Mouse (Mus musculus): ENCODE measurements around the gene Ralbp1.

The Ralbp1 gene

GRCm38 (mm10) chr17:65799353-65799752 lies 86.2 kb downstream of the Ralbp1 start:
- no peak for DNase-seq (ENCODE audit: low spot score in 2 of 2)

- DNase-seq (ENCODE audit: low spot score in 2 of 2), result no peak
Measured at GRCm38 (mm10) chr17:65798446-65798845, 87.2 kb downstream of the Ralbp1 start.

All from frontal cortex, postnatal 36 days (tissue).